Mouse (Mus musculus) midbrain, embryonic 16.5 days (tissue): ENCODE measurements around the gene Hlcs. TPM values are rescaled to one million over a fixed set of nuclear protein-coding genes. Genes with fewer than 3 reads are reported as not detected.
A peak's percentile ranks its signal among the peaks of the same experiment; 100 is the strongest.

ENCODE experiments used
- ATAC-seq: fragments of 200-750 bp; cut with Nextera tagmentation; 2 replicates; pipeline ENCODE4 v1.8.0; 2017; ENCODE audit warnings: moderate TSS enrichment
- H3K27ac ChIP-seq: fragments of 300-500 bp; sonication (generic); 2 replicates; pipeline ENCODE4 v1.5.1; 2014; ENCODE audit warnings: mild to moderate bottlenecking, low read length, mixed read lengths
- H3K27me3 ChIP-seq: fragments of 300-500 bp; sonication (generic); 2 replicates; pipeline ENCODE4 v1.6.1; 2014; ENCODE audit warnings: low read depth, low read length, mixed read lengths; ENCODE audit not compliant: control insufficient read depth, insufficient read depth
- H3K36me3 ChIP-seq: fragments of 300-500 bp; sonication (generic); 2 replicates; pipeline ENCODE4 v1.6.1; 2014; ENCODE audit warnings: mild to moderate bottlenecking, low read length, moderate library complexity, mixed read lengths; ENCODE audit not compliant: control insufficient read depth, insufficient read depth
- H3K4me1 ChIP-seq: fragments of 300-500 bp; sonication (generic); 2 replicates; pipeline ENCODE4 v1.6.1; 2014; ENCODE audit warnings: mild to moderate bottlenecking, low read length, mixed read lengths; ENCODE audit not compliant: control insufficient read depth, insufficient read depth
- H3K4me2 ChIP-seq: fragments of 300-500 bp; sonication (generic); 2 replicates; pipeline ENCODE4 v1.6.1; 2014; ENCODE audit warnings: mild to moderate bottlenecking, low read length, mixed read lengths
- H3K4me3 ChIP-seq: fragments of 300-500 bp; sonication (generic); 2 replicates; pipeline ENCODE4 v1.5.1; 2014; ENCODE audit warnings: low read depth, mild to moderate bottlenecking, low read length, moderate library complexity, mixed read lengths
- H3K9ac ChIP-seq: fragments of 300-500 bp; sonication (generic); 2 replicates; pipeline ENCODE4 v1.6.1; 2014; ENCODE audit warnings: low read depth, low read length, mixed read lengths
- H3K9me3 ChIP-seq: fragments of 300-500 bp; sonication (generic); replicated peaks from 2 replicates; pipeline ENCODE4 v1.6.1; 2014; ENCODE audit warnings: mild to moderate bottlenecking, low read length, mixed read lengths; ENCODE audit not compliant: control insufficient read depth, poor library complexity, severe bottlenecking
- WGBS: fragments of 180-500 bp; shearing (Covaris S2); extraction: QIAGEN DNeasy Blood & Tissue Kit; methylation state at CpG from one replicate; pipeline ENCODE4 v1.1.7; 2014; 5-methylcytosine and 5-hydroxymethylcytosine counted together
- polyA plus RNA-seq: library from polyadenylated mRNA; unstranded; fragments of >200 nt; fragmentation: Nextera tagmentation; extraction: Ambion mirVana; gene quantifications from 2 replicates; pipeline ENCODE4 v1.2.1, GENCODE M21; 2015

Hlcs gene
- 8.6 and 10.4 TPM in 2 replicates for polyA plus RNA-seq

- Histone ChIP-seq H3K27me3 (no peaks in the 10 kb centered on the region), H3K4me3 (peak within 1 kb of the TSS; percentile 64), H3K36me3 (no peaks in the 10 kb centered on the region), H3K9ac (peak within 1 kb of the TSS; percentile 93), H3K4me2 (peak within 1 kb of the TSS; percentile 87), H3K9me3 (no peaks in the 10 kb centered on the region), H3K27ac (peak within 1 kb of the TSS; percentile 100), H3K4me1 (peaks cover 16% of the 10 kb centered on the region)
- WGBS: under 1% methylated on average over 60 of the region's 64 CpGs
- ATAC-seq: peak; percentile 94
Measured at GRCm38 (mm10) chr16:94313229-94314030, at the start of gene Hlcs. Hlcs (minus strand) TSS chr16:94313571.

- Histone ChIP-seq H3K9ac (no peak overlapping the region), H3K27me3 (no peaks in the 10 kb centered on the region), H3K27ac (peak overlapping the region; percentile 19), H3K4me3 (no peak overlapping the region), H3K9me3 (no peaks in the 10 kb centered on the region), H3K4me1 (peaks cover 9% of the 10 kb centered on the region), H3K4me2 (no peak overlapping the region), H3K36me3 (no peaks in the 10 kb centered on the region)
- peak; percentile 87 for ATAC-seq
- whole genome bisulfite sequencing: 41% methylated on average over 10 of the region's 10 CpGs
Measured at GRCm38 (mm10) chr16:94362174-94362873, 49.0 kb upstream of the Hlcs start.

DNA sequence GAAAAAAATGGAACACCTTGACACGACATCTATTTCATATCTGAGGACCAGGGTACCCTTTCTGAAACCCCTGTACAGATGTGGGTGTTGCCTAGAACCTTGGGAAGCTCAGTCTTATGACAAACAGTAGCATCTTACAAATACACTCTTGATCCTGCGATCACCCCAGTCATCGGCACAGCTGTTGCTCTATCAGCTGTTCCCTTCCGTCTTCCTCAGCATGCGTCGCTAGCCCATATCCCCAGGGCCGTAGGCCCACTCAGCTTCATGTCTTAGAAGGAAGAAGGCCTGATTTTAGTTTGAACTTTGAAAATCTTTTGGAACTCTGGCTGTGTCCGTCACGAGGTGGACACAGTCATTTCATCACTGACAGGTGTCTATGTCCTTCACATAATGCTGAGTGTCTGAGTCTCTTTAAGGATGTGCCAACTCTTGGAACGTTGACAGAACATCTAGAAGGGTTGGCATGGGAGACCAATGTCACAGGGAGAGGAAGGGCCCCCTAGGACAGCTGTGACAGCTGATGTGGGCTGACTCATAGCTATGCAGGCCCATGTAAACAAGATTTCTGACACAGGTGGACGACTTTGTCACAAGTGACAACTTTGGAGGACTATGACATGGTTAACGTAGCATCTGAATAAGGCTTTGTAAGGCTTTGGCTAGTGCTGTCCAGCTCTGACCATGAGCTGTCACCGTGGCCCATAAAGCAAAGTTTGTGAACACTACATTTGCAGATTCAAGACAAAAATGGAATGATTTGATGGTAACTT is 47.4 kb upstream of the Hlcs start:
- Histone ChIP-seq H3K36me3 (no peaks in the 10 kb centered on the region), H3K9ac (no peak overlapping the region), H3K4me1 (peaks cover 9% of the 10 kb centered on the region), H3K4me3 (no peak overlapping the region), H3K27ac (no peak overlapping the region), H3K9me3 (no peaks in the 10 kb centered on the region), H3K4me2 (no peak overlapping the region), H3K27me3 (no peaks in the 10 kb centered on the region)
- ATAC-seq: no peak
- WGBS: 90% methylated on average over 13 of the region's 13 CpGs

DNA sequence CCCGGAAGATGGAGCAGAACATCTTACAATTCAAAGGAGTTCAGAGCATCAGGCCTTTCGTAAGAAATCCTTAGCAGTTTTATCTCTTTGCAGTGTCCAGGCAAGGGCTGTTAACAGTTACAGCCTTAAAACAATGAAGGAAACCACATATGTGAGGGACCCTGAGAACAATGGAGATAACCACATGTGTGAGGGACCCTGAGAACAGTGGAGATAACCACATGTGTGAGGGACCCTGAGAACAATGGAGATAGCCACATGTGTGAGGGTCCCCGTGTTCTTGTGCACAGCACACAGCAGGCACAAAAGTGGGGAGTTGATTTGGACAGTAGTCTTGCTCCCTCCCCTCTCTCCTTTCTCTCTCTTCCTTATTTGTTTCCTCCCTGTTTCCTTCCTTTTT is 44.7 kb upstream of the Hlcs start:
- no peak overlapping the region for H3K9ac ChIP-seq
- H3K4me1 ChIP-seq: peaks cover 9% of the 10 kb centered on the region
- no peak for ATAC-seq
- no peak overlapping the region for H3K4me2 ChIP-seq
- H3K27me3 ChIP-seq: no peaks in the 10 kb centered on the region
- no peaks in the 10 kb centered on the region for H3K9me3 ChIP-seq
- H3K36me3 ChIP-seq: no peaks in the 10 kb centered on the region
- WGBS: 79% methylated on average over 3 of the region's 3 CpGs
- no peak overlapping the region for H3K4me3 ChIP-seq
- H3K27ac ChIP-seq: no peak overlapping the region

DNA sequence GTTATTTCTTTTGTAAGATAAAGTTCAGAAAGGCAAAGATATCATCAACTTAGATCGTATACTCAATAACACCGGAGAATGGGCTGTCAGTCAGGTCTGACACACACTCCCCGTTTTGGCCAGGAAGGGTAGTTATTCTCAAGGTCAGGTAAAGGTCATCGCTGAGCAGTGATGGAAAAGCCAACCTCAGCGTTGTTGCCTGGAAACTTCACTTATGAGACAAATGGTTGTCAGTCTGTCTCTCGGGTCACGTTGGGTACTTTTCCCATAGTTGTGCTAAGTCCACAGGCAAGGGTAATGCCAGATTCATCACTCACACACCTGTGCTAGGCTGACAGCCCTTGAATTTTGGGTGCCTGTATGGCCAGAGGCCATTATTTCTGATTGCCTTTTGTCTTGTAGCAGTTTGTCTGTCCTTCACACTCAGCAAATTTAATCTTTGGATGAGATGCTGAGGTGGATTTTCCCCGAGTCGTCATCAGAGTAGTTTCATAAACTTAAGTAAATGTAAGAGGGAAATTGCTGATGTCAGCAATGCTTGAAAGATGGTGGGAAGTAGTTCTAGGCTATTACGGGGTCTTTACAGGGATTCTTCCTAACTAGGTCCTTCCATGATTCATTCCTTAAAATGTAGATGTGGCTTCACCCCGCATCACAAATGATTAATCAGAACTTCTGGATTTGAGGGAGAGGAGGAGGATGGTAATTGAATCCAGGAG is 43.6 kb upstream of the Hlcs start:
- Histone ChIP-seq H3K4me3 (no peak overlapping the region), H3K4me2 (no peak overlapping the region), H3K9me3 (no peaks in the 10 kb centered on the region), H3K27ac (no peak overlapping the region), H3K27me3 (no peaks in the 10 kb centered on the region), H3K36me3 (no peaks in the 10 kb centered on the region), H3K4me1 (peaks cover 2% of the 10 kb centered on the region; the same call in 1 of the 2 replicates), H3K9ac (no peak overlapping the region)
- no peak for ATAC-seq
- 85% methylated on average over 11 of the region's 11 CpGs for WGBS

- Histone ChIP-seq H3K36me3 (no peaks in the 10 kb centered on the region), H3K4me2 (no peak overlapping the region), H3K27ac (no peak overlapping the region), H3K4me1 (no peaks in the 10 kb centered on the region), H3K9ac (no peak overlapping the region), H3K27me3 (no peaks in the 10 kb centered on the region), H3K4me3 (no peak overlapping the region), H3K9me3 (no peaks in the 10 kb centered on the region)
- ATAC-seq: no peak
- WGBS: 67% methylated on average over 7 of the region's 7 CpGs
Measured at GRCm38 (mm10) chr16:94356046-94356445, 42.7 kb upstream of the Hlcs start.

DNA sequence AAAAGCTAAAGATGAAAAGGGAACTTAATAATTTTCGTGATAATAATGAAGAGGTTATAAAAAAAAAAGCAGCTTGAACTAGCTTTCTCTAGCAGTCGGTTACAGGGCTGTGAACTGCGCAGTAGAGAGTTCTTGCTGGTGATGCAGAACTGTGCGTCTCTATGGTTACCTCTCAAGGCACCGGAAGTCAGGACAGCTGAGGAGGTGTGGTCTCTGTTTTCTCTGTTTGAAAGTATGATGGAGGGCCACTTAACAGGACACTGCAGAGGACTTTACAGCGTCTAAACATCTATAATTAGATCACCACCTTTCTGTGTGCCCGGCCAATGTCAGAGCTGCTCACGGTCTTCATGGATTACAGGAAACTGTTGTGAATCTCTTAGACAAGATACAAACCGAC is 41.1 kb upstream of the Hlcs start:
- no peaks in the 10 kb centered on the region for H3K9me3 ChIP-seq
- no peak overlapping the region for H3K27ac ChIP-seq
- WGBS: 55% methylated on average over 9 of the region's 9 CpGs
- no peaks in the 10 kb centered on the region for H3K4me1 ChIP-seq
- H3K27me3 ChIP-seq: no peaks in the 10 kb centered on the region
- 0 out of 2 replicates have a peak, but pooled peaks have one; percentile 73 for ATAC-seq
- no peak overlapping the region for H3K9ac ChIP-seq
- no peak overlapping the region for H3K4me3 ChIP-seq
- no peaks in the 10 kb centered on the region for H3K36me3 ChIP-seq
- no peak overlapping the region for H3K4me2 ChIP-seq

- Histone ChIP-seq H3K36me3 (no peaks in the 10 kb centered on the region), H3K27ac (no peak overlapping the region), H3K4me2 (no peak overlapping the region), H3K4me1 (no peaks in the 10 kb centered on the region), H3K27me3 (no peaks in the 10 kb centered on the region), H3K9ac (no peak overlapping the region), H3K4me3 (no peak overlapping the region), H3K9me3 (no peaks in the 10 kb centered on the region)
- ATAC-seq: no peak; the same call in 1 of the 2 replicates
- 70% methylated on average over 10 of the region's 10 CpGs for WGBS
Measured at GRCm38 (mm10) chr16:94350287-94350677, 36.9 kb upstream of the Hlcs start.
